Mouse (Mus musculus) CH12.LX (cell line): ENCODE results near the gene Pbx3. TPM values are rescaled to one million over a fixed set of nuclear protein-coding genes. Genes with fewer than 3 reads are reported as not detected.
A peak's percentile ranks its signal among the peaks of the same experiment; 100 is the strongest.

Source experiments
- DNase-seq: peaks from one replicate; pipeline ENCODE4 v3.0.0-alpha.2; 2013; ENCODE audit errors: extremely low read depth
- H3K27ac ChIP-seq: 2 replicates; pipeline ENCODE4 v1.5.1; 2012; ENCODE audit warnings: low read depth, mild to moderate bottlenecking, control low read depth, moderate library complexity; ENCODE audit not compliant: insufficient read depth
- H3K27me3 ChIP-seq: replicated peaks from 2 replicates; pipeline ENCODE3; 2012; ENCODE audit warnings: inconsistent platforms
- H3K36me3 ChIP-seq, 2 experiments: replicated peaks in 1 of 2; 2 replicates each; pipeline versions ENCODE3 to v1.6.1; 2012; ENCODE audit warnings: inconsistent platforms in 1 of 2, low read length in 1 of 2, mild to moderate bottlenecking in 1 of 2, mixed read lengths in 1 of 2, moderate library complexity in 1 of 2; ENCODE audit not compliant: control insufficient read depth in 1 of 2, insufficient read depth in 1 of 2
- H3K4me1 ChIP-seq, 2 experiments: 2 replicates each; pipeline ENCODE4 v1.6.1; 2012; ENCODE audit warnings: inconsistent platforms in 1 of 2, moderate library complexity in 1 of 2; ENCODE audit not compliant: insufficient read depth in 2 of 2, control insufficient read depth in 1 of 2
- H3K4me2 ChIP-seq: 2 replicates; pipeline ENCODE4 v1.6.1; 2012; ENCODE audit warnings: low read depth, mild to moderate bottlenecking, control low read depth; ENCODE audit not compliant: poor library complexity, insufficient read depth, severe bottlenecking
- H3K4me3 ChIP-seq, 3 experiments: fragments of 150-350 bp in 1 of 3; sonication (generic) in 1 of 3; replicated peaks in 1 of 3; 2 replicates each; pipeline versions ENCODE3 to v1.5.1; 2011 to 2012; ENCODE audit warnings: low read depth in 2 of 3, low read length in 2 of 3, mild to moderate bottlenecking in 2 of 3, moderate library complexity in 2 of 3, control low read depth in 1 of 3, improper control_type of control experiment in 1 of 3, inconsistent platforms in 1 of 3, mixed read lengths in 1 of 3; ENCODE audit not compliant: poor library complexity in 1 of 3
- H3K79me2 ChIP-seq: replicated peaks from 2 replicates; pipeline ENCODE4 v1.6.1; 2012; ENCODE audit warnings: mild to moderate bottlenecking, moderate library complexity; ENCODE audit not compliant: control insufficient read depth, poor library complexity, insufficient read depth, severe bottlenecking; ENCODE audit errors: extremely low read depth
- H3K9ac ChIP-seq: 2 replicates; pipeline ENCODE4 v1.6.1; 2012; ENCODE audit warnings: low read depth, mild to moderate bottlenecking, control low read depth, moderate library complexity; ENCODE audit not compliant: insufficient read depth
- H3K9me3 ChIP-seq: replicated peaks from 2 replicates; pipeline ENCODE3; 2012; ENCODE audit warnings: low read length, inconsistent platforms, mixed read lengths
- CHD1 ChIP-seq: IDR thresholded peaks from 2 replicates; pipeline ENCODE4 v1.6.1; 2012; ENCODE audit warnings: low read depth, low read length, improper control_type of control experiment, inconsistent platforms
- CHD2 ChIP-seq: IDR thresholded peaks from 2 replicates; pipeline ENCODE4 v1.6.1; 2011; ENCODE audit warnings: low read length, improper control_type of control experiment
- CTCF ChIP-seq, 2 experiments: IDR thresholded peaks in 1 of 2; conservative IDR thresholded peaks in 1 of 2; 2 replicates each; pipeline ENCODE4 v1.5.1; 2011 to 2012; ENCODE audit warnings: low read depth in 2 of 2, low read length in 2 of 2, improper control_type of control experiment in 1 of 2, inconsistent platforms in 1 of 2, mild to moderate bottlenecking in 1 of 2, moderate library complexity in 1 of 2
- ELF1 ChIP-seq: IDR thresholded peaks from 2 replicates; pipeline ENCODE4 v1.6.1; 2014; ENCODE audit warnings: low read depth, mild to moderate bottlenecking, inconsistent platforms, low read length, improper control_type of control experiment
- EP300 ChIP-seq: IDR thresholded peaks from 2 replicates; pipeline ENCODE4 v1.6.1; 2011; ENCODE audit warnings: low read length, improper control_type of control experiment
- HCFC1 ChIP-seq: IDR thresholded peaks from 2 replicates; pipeline ENCODE4 v1.6.1; 2012; ENCODE audit warnings: low read depth, mild to moderate bottlenecking, inconsistent platforms, low read length, improper control_type of control experiment
- IRF4 ChIP-seq: IDR thresholded peaks from 2 replicates; pipeline ENCODE4 v1.6.1; 2014; ENCODE audit warnings: low read depth, mild to moderate bottlenecking, inconsistent platforms, low read length, improper control_type of control experiment
- KAT2A ChIP-seq: IDR thresholded peaks from 2 replicates; pipeline ENCODE4 v1.6.1; 2012; ENCODE audit warnings: low read length, improper control_type of control experiment, inconsistent platforms; ENCODE audit not compliant: insufficient replicate concordance
- MAFK ChIP-seq: IDR thresholded peaks from 2 replicates; pipeline ENCODE4 v1.6.1; 2011; ENCODE audit warnings: low read length, improper control_type of control experiment; ENCODE audit not compliant: insufficient replicate concordance
- MAX ChIP-seq: IDR thresholded peaks from 2 replicates; pipeline ENCODE4 v1.6.1; 2011; ENCODE audit warnings: low read length, improper control_type of control experiment
- MAZ ChIP-seq: IDR thresholded peaks from 2 replicates; pipeline ENCODE4 v1.6.1; 2012; ENCODE audit warnings: low read depth, mild to moderate bottlenecking, inconsistent platforms, low read length, improper control_type of control experiment, moderate library complexity
- MEF2A ChIP-seq: IDR thresholded peaks from 2 replicates; pipeline ENCODE4 v1.6.1; 2014; ENCODE audit warnings: low read depth, mild to moderate bottlenecking, inconsistent platforms, low read length, improper control_type of control experiment, borderline replicate concordance
- MXI1 ChIP-seq: IDR thresholded peaks from 2 replicates; pipeline ENCODE4 v1.6.1; 2011; ENCODE audit warnings: mild to moderate bottlenecking, low read depth, low read length, improper control_type of control experiment
- NELFE ChIP-seq: IDR thresholded peaks from 2 replicates; pipeline ENCODE4 v1.6.1; 2011; ENCODE audit warnings: low read depth, low read length, improper control_type of control experiment
- NRF1 ChIP-seq: IDR thresholded peaks from 2 replicates; pipeline ENCODE4 v1.6.1; 2014; ENCODE audit warnings: low read depth, mild to moderate bottlenecking, inconsistent platforms, low read length, improper control_type of control experiment, moderate library complexity
- PAX5 ChIP-seq: IDR thresholded peaks from 2 replicates; pipeline ENCODE4 v1.6.1; 2012; ENCODE audit warnings: low read length, inconsistent platforms, mixed read lengths
- POLR2A ChIP-seq: IDR thresholded peaks from 2 replicates; pipeline ENCODE4 v1.6.1; 2011; ENCODE audit warnings: low read depth, mild to moderate bottlenecking, improper control_type of control experiment, low read length
- SIN3A ChIP-seq: IDR thresholded peaks from 2 replicates; pipeline ENCODE4 v1.6.1; 2012; ENCODE audit warnings: low read length, improper control_type of control experiment, inconsistent platforms
- SMC3 ChIP-seq: IDR thresholded peaks from 2 replicates; pipeline ENCODE4 v1.6.1; 2011; ENCODE audit warnings: low read depth, low read length, improper control_type of control experiment
- TCF12 ChIP-seq: IDR thresholded peaks from 2 replicates; pipeline ENCODE4 v1.6.1; 2014; ENCODE audit warnings: low read depth, mild to moderate bottlenecking, inconsistent platforms, low read length, improper control_type of control experiment
- dilution Hi-C: fragments of 300-500 bp; cut with MboI; formaldehyde crosslinking; loops from 2 replicates; pipeline ENCODE4 v1.14.3; 2020; ENCODE audit warnings: low sequenced_read_pairs; ENCODE audit not compliant: extremely low pct_unique_long_range_greater_than_20kb, extremely low pct_ligation_motif_present
- in situ Hi-C: fragments of 300-500 bp; cut with MboI; formaldehyde crosslinking; loops from 3 replicates; pipeline ENCODE4 v1.14.3; 2019; ENCODE audit warnings: low sequenced_read_pairs, low pct_ligation_motif_present, low pct_unique_long_range_greater_than_20kb, mixed read lengths
- polyA plus RNA-seq: library from polyadenylated mRNA; unstranded; fragments of >175 nt; gene quantifications from 2 replicates; pipeline ENCODE4 v1.2.1, GENCODE M21; 2012; ENCODE audit warnings: low read depth; ENCODE audit not compliant: insufficient read length
- total RNA-seq, 2 experiments: library from RNA; depleted of rRNA; stranded (reverse); fragments of 300-350 nt in 1 of 2; fragments of >200 nt in 1 of 2; gene quantifications; 2 replicates each; pipeline ENCODE4 v1.2.3; 2012 to 2014

Pbx3 gene
- total RNA-seq (2012; rRNA removed) (5.8 and 5.9 TPM in 2 replicates), total RNA-seq (2014; rRNA removed) (3.8 and 4.5 TPM in 2 replicates), polyA plus RNA-seq (6.6 and 8.1 TPM in 2 replicates)

DNA sequence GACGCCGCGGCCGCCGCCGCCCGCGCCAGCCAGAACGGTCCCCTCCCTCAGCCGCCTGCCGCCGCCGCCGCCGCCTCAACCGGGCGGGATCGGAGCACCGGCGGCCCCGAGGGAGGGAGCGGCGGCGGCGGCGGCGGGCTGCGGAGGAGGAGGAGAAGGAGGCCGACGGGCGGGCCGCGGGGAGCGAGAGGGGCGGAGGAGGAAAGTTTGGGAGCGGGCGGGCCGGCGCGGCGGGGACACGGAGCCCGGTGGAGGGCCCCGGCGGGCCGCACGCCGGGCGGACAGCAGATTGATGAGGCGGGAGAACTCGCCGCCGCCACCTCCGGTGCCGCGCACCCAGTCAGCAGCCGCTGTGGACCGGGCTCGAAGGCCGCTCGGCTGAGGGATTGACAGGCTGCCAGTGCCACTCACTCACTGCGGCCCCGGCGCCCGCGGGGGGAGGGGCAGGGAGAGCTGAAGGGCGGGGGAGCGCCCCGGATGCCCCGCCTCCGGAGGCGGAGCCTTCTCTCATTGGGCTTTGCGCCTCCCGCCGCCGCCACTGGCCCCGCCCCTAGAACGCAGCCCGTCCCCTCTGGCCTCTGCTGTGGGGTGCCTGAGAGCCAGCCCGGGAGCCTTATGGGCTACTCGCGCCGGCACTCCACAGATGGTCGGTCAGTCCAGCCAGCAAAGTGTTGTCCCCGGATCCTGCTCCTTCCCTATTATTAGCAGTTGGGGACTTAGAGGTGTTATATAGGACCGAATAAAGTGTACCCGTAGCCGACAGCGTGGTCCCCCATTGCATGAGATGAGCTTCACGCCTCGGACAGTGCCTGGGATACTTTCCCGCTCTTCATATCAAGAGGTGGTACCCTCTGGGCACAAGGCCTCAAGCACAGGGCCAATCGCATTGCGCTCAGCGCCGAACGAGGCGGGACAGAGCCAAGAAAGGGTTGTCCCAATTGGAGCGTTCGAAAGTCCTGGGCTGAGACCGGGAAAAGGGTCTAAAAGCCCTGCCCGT lies at the start of gene Pbx3:
Pbx3 (minus strand) TSS at position 838 of the 997 bp plus-strand sequence.
- dilution Hi-C loops (no loop called here), in situ Hi-C loops (no loop called here)
- Histone ChIP-seq H3K4me1 (peaks cover 5 to 10% of the 10 kb centered on the region in 2 experiments), H3K27ac (peak within 1 kb of the TSS; percentile 64), H3K4me3 (peak within 1 kb of the TSS; percentile 49 to 83 (median 73)), H3K4me2 (peak within 1 kb of the TSS; percentile 46), H3K36me3 (no peaks in the 10 kb centered on the region), H3K9me3 (no peaks in the 10 kb centered on the region)
- peak; percentile 92 for DNase-seq
- TF ChIP-seq POLR2A (peak; percentile 86), ELF1 (peak; percentile 12; the same call in 1 of the 2 replicates), MXI1 (peak; percentile 45), NRF1 (peak; percentile 16; the same call in 1 of the 2 replicates), MAZ (peak; percentile 94), EP300 (no peak), MAX (peak; percentile 74), SIN3A (no peak; the same call in 1 of the 2 replicates), NELFE (peak; percentile 79), SMC3 (no peak), CHD2 (peak; percentile 56; the same call in 1 of the 2 replicates), TCF12 (peak; percentile 83), IRF4 (0 out of 2 replicates have a peak, but pooled peaks have one; percentile 10), HCFC1 (peak; percentile 38; the same call in 1 of the 2 replicates)
- TF ChIP-seq, all 38 proteins: peak for 11
- Histone ChIP-seq H3K79me2 (no peaks in the 10 kb centered on the region), H3K27me3 (peaks cover 15% of the 10 kb centered on the region), H3K9ac (peak within 1 kb of the TSS; percentile 92)

DNA sequence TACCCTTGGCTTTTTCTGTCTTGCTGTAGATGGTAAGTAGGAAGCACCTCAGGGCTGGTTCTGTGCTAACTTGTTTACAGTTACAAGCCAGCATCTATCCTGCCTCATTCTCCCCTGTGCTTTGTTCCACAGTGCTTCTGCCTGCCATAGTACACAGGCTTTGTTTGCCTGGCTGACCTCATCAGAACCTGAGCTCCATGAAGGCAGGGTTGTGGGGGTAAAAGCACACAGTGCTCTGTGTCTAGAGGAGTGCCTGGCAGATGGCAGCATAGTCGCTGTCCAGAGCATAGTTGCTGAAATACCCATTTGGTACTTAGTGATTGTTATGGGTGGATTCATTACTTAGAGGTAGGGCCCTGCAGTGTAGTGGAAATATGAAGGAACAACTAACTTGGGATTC lies 47.3 kb upstream of the Pbx3 start:
- Histone ChIP-seq H3K36me3 (peaks cover 5 to 46% of the 10 kb centered on the region in 2 experiments), H3K79me2 (no peaks in the 10 kb centered on the region; the same call in 1 of the 2 replicates), H3K9me3 (peaks cover 8% of the 10 kb centered on the region), H3K4me3 (no peak overlapping the region), H3K4me2 (no peak overlapping the region), H3K4me1 (no peaks in the 10 kb centered on the region), H3K27me3 (no peaks in the 10 kb centered on the region), H3K27ac (no peak overlapping the region), H3K9ac (no peak overlapping the region)
- in situ Hi-C loops, result no loop called here
- dilution Hi-C loops, result no loop called here
- no peak for DNase-seq
- no peak for TF ChIP-seq MEF2A
- TF ChIP-seq PAX5, result no peak
- TF ChIP-seq NELFE, result no peak
- TF ChIP-seq CHD1, result no peak
- TF ChIP-seq MAFK, result no peak
- TF ChIP-seq CTCF (conservative IDR thresholded peaks at IDR 0.05 in 1 of 2, IDR thresholded peaks at IDR 0.05 in 1 of 2; ENCODE audit: low read depth in 2 of 2, low read length in 2 of 2), result no peak
- TF ChIP-seq CHD2, result no peak
- no peak for TF ChIP-seq MAZ
- TF ChIP-seq KAT2A, result no peak
